Mouse (Mus musculus) liver, embryonic 11.5 days (tissue): ENCODE results near the gene Vps13c. TPM values are rescaled to one million over a fixed set of nuclear protein-coding genes. Genes with fewer than 3 reads are reported as not detected.

Source experiments
- ATAC-seq: fragments of 200-750 bp; cut with Nextera tagmentation; replicated peaks from 2 replicates; pipeline ENCODE4 v1.8.0; 2017; ENCODE audit warnings: moderate number of reproducible peaks, mild to moderate bottlenecking, moderate TSS enrichment, moderate library complexity; ENCODE audit not compliant: low FRiP score
- DNase-seq: peaks from one replicate; pipeline ENCODE4 v3.0.0-alpha.2; 2017; ENCODE audit warnings: low spot score
- H3K27ac ChIP-seq: fragments of 300-500 bp; sonication (generic); 2 replicates; pipeline ENCODE4 v1.5.1; 2014; ENCODE audit warnings: mild to moderate bottlenecking, low read depth, low read length, control low read depth
- H3K27me3 ChIP-seq: fragments of 300-500 bp; sonication (generic); replicated peaks from 2 replicates; pipeline ENCODE4 v1.6.1; 2014; ENCODE audit warnings: low read length, mixed read lengths; ENCODE audit not compliant: control insufficient read depth, insufficient read depth
- H3K36me3 ChIP-seq: fragments of 300-500 bp; sonication (generic); 2 replicates; pipeline ENCODE4 v1.6.1; 2014; ENCODE audit warnings: mild to moderate bottlenecking, low read length, moderate library complexity, mixed read lengths; ENCODE audit not compliant: control insufficient read depth, insufficient read depth
- H3K4me1 ChIP-seq: fragments of 300-500 bp; sonication (generic); replicated peaks from 2 replicates; pipeline ENCODE4 v1.6.1; 2014; ENCODE audit warnings: low read length, mixed read lengths; ENCODE audit not compliant: control insufficient read depth, insufficient read depth
- H3K4me2 ChIP-seq: fragments of 300-500 bp; sonication (generic); 2 replicates; pipeline ENCODE4 v1.6.1; 2014; ENCODE audit warnings: mild to moderate bottlenecking, control low read depth, moderate library complexity
- H3K4me3 ChIP-seq: fragments of 300-500 bp; sonication (generic); 2 replicates; pipeline ENCODE4 v1.5.1; 2014; ENCODE audit warnings: low read depth, low read length, control low read depth
- H3K9ac ChIP-seq: fragments of 300-500 bp; sonication (generic); 2 replicates; pipeline ENCODE4 v1.6.1; 2014; ENCODE audit warnings: low read depth, low read length, control low read depth
- H3K9me3 ChIP-seq: fragments of 300-500 bp; sonication (generic); 2 replicates; pipeline ENCODE4 v1.6.1; 2016; ENCODE audit warnings: low read length, inconsistent platforms, mixed read lengths; ENCODE audit not compliant: control insufficient read depth
- WGBS: fragments of 180-500 bp; shearing (Covaris S2); extraction: QIAGEN DNeasy Blood & Tissue Kit; methylation state at CpG from one replicate; pipeline ENCODE4 v1.1.7; 2014; 5-methylcytosine and 5-hydroxymethylcytosine counted together
- polyA plus RNA-seq: library from polyadenylated mRNA; unstranded; fragments of >200 nt; fragmentation: Nextera tagmentation; extraction: Ambion mirVana; gene quantifications from 2 replicates; pipeline ENCODE4 v1.2.1, GENCODE M21; 2014

The Vps13c gene
- polyA plus RNA-seq, 1 experiment from 2014 or later = 14.7 TPM

GRCm38 (mm10) chr9:67807000-67807399 lies 33.2 kb upstream of the Vps13c start:
- Histone ChIP-seq H3K4me3 (no peak overlapping the region), H3K4me1 (no peaks in the 10 kb centered on the region; the same call in 1 of the 2 replicates), H3K9me3 (no peaks in the 10 kb centered on the region), H3K4me2 (no peak overlapping the region), H3K27ac (no peak overlapping the region), H3K9ac (no peak overlapping the region), H3K36me3 (no peaks in the 10 kb centered on the region), H3K27me3 (no peaks in the 10 kb centered on the region)
- 53% methylated on average over 5 of the region's 5 CpGs for WGBS
- ATAC-seq = no peak
- no peak for DNase-seq

GRCm38 (mm10) chr9:67810527-67810926 lies 29.7 kb upstream of the Vps13c start:
- DNase-seq (no peak), ATAC-seq (no peak)
- Histone ChIP-seq H3K9ac (no peak overlapping the region), H3K4me1 (peaks cover 3% of the 10 kb centered on the region; the same call in 1 of the 2 replicates), H3K9me3 (no peaks in the 10 kb centered on the region), H3K27ac (no peak overlapping the region), H3K27me3 (no peaks in the 10 kb centered on the region), H3K4me3 (no peak overlapping the region), H3K4me2 (no peak overlapping the region), H3K36me3 (no peaks in the 10 kb centered on the region)
- 66% methylated on average over 6 of the region's 6 CpGs for WGBS

GRCm38 (mm10) chr9:67811116-67811515 lies 29.1 kb upstream of the Vps13c start:
- Histone ChIP-seq H3K36me3 (no peaks in the 10 kb centered on the region), H3K9ac (no peak overlapping the region), H3K9me3 (no peaks in the 10 kb centered on the region), H3K27ac (no peak overlapping the region), H3K4me3 (no peak overlapping the region), H3K27me3 (no peaks in the 10 kb centered on the region), H3K4me1 (peaks cover 3% of the 10 kb centered on the region; the same call in 1 of the 2 replicates), H3K4me2 (no peak overlapping the region)
- 94% methylated on average over 3 of the region's 3 CpGs for WGBS
- ATAC-seq (no peak), DNase-seq (no peak)

GRCm38 (mm10) chr9:67813171-67813570 lies 27.0 kb upstream of the Vps13c start:
- Histone ChIP-seq H3K27me3 (no peaks in the 10 kb centered on the region), H3K9ac (no peak overlapping the region), H3K4me3 (no peak overlapping the region), H3K36me3 (no peaks in the 10 kb centered on the region), H3K9me3 (no peaks in the 10 kb centered on the region), H3K27ac (no peak overlapping the region), H3K4me2 (no peak overlapping the region), H3K4me1 (peaks cover 3% of the 10 kb centered on the region; the same call in 1 of the 2 replicates)
- WGBS = 85% methylated on average over 4 of the region's 4 CpGs
- DNase-seq = no peak
- ATAC-seq = no peak

- DNase-seq (peak; percentile 39), ATAC-seq (no peak)
- Histone ChIP-seq H3K36me3 (no peaks in the 10 kb centered on the region), H3K9ac (no peak overlapping the region), H3K4me3 (no peak overlapping the region), H3K4me1 (peaks cover 3% of the 10 kb centered on the region; the same call in 1 of the 2 replicates), H3K27ac (no peak overlapping the region), H3K27me3 (no peaks in the 10 kb centered on the region), H3K4me2 (no peak overlapping the region), H3K9me3 (no peaks in the 10 kb centered on the region)
- whole genome bisulfite sequencing = 12% methylated on average over 8 of the region's 8 CpGs
These were observed 26.4 kb upstream of the Vps13c start for GRCm38 (mm10) chr9:67813665-67814337.

GRCm38 (mm10) chr9:67816172-67816928 lies 23.8 kb upstream of the Vps13c start:
- no peak overlapping the region for H3K9ac ChIP-seq
- peaks cover 3% of the 10 kb centered on the region; the same call in 1 of the 2 replicates for H3K4me1 ChIP-seq
- H3K4me2 ChIP-seq = no peak overlapping the region
- no peaks in the 10 kb centered on the region for H3K9me3 ChIP-seq
- ATAC-seq (no peak), DNase-seq (no peak)
- WGBS = 63% methylated on average over 2 of the region's 2 CpGs
- H3K4me3 ChIP-seq = no peak overlapping the region
- no peaks in the 10 kb centered on the region; the same call in 1 of the 2 replicates for H3K27me3 ChIP-seq
- no peak overlapping the region for H3K27ac ChIP-seq
- no peaks in the 10 kb centered on the region for H3K36me3 ChIP-seq

GRCm38 (mm10) chr9:67817898-67818667 lies 22.1 kb upstream of the Vps13c start:
- no peaks in the 10 kb centered on the region for H3K36me3 ChIP-seq
- H3K4me2 ChIP-seq = no peak overlapping the region
- H3K4me3 ChIP-seq = no peak overlapping the region
- H3K27me3 ChIP-seq = no peaks in the 10 kb centered on the region; the same call in 1 of the 2 replicates
- H3K9me3 ChIP-seq = no peaks in the 10 kb centered on the region
- peaks cover 3% of the 10 kb centered on the region; the same call in 1 of the 2 replicates for H3K4me1 ChIP-seq
- DNase-seq (no peak), ATAC-seq (no peak)
- 47% methylated on average over 10 of the region's 10 CpGs for WGBS
- no peak overlapping the region for H3K27ac ChIP-seq
- H3K9ac ChIP-seq = no peak overlapping the region

- no peak for ATAC-seq
- Histone ChIP-seq H3K4me1 (peaks cover 3% of the 10 kb centered on the region; the same call in 1 of the 2 replicates), H3K4me3 (no peak overlapping the region), H3K4me2 (no peak overlapping the region), H3K9me3 (no peaks in the 10 kb centered on the region), H3K27ac (no peak overlapping the region), H3K36me3 (no peaks in the 10 kb centered on the region), H3K9ac (no peak overlapping the region), H3K27me3 (no peaks in the 10 kb centered on the region; the same call in 1 of the 2 replicates)
- WGBS = 76% methylated on average over 4 of the region's 4 CpGs
- no peak for DNase-seq
These were observed 21.6 kb upstream of the Vps13c start for GRCm38 (mm10) chr9:67818668-67818950.
